Mouse (Mus musculus) kidney, adult 8-10 months (tissue): ENCODE results near the gene Prkab1.

Source experiments
- DNase-seq, 2 experiments: peaks; one replicate each; pipeline ENCODE4 v3.0.0; 2022

Prkab1 gene

DNA sequence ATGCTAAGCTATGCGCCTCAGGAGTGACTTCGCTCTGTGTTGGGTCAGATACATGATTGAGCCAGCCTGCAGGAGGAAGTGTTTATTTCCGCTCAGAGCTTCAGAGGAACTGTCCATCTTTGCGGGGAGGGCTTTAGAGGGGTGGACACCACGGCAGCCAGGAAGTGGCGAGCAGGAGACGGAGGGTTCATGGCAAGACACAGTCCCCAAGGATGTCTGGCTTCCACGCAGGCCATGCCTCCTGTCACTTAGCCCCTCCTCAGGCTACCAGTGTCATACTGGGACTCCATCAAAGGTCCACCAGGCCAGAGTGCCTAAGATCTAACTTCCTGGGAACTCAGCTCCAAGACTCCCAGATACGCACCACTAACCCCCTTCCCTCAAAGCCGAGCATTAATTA lies 46.6 kb downstream of the Prkab1 start:
- peak; percentile 49 to 67 for DNase-seq

DNA sequence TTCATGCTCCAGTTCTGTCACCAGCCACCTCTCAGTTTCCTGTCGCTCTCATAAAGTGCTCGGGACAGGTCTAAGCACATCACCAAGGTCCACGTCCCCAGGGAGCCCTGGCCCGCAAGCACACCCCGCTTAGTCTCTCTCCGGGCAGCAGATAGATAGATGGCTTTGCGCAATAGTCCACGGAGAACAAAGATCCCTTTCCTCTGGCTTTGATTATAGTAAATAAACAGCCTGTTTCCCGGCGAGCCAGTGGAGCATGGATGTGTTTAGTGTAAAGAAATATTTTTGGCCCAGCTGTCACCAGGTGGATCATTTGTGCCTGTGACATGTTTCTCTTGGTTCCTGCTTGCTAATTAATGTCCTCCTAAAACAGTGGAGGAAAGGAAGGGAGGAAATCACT lies 47.0 kb downstream of the Prkab1 start:
- peak; percentile 7 for DNase-seq

DNA sequence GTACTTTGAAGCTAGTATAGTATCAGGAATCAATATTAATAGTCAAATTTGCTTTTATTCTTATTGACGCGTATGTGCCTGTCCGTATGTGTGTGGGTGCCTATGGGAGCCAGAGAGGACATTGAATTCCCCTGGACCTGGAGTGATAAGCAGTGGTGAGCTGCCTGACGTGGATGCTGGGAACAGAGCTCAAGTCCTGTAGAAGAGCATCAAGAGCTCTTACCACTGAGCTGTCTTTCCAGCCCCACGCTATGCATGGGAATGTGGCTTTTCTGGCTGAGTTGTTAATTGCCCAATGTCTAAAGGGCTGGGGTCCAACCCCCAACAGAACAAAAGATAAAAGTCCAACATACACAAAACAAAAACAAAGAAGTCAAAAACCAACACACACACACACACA lies 47.9 kb downstream of the Prkab1 start:
- DNase-seq, result no peak

DNA sequence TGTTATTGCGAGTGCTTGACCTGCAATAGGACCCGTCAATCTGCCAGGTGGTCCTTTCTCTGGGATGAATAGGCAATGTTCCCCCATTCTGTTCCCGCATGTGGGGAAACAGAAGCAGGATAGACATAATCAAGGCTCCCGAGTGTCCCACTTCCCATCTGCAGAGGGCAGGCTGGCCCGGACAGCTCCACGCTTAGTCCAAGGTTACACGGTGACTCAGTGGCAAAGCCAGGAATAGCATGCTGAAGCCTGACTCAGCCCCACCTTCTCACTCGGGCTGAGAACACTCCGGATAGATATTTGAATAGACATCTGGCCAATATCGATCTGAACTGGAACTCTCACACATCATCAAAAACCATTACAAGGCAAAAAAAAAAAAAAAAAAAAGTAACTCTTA lies 48.6 kb downstream of the Prkab1 start:
- no peak for DNase-seq

DNA sequence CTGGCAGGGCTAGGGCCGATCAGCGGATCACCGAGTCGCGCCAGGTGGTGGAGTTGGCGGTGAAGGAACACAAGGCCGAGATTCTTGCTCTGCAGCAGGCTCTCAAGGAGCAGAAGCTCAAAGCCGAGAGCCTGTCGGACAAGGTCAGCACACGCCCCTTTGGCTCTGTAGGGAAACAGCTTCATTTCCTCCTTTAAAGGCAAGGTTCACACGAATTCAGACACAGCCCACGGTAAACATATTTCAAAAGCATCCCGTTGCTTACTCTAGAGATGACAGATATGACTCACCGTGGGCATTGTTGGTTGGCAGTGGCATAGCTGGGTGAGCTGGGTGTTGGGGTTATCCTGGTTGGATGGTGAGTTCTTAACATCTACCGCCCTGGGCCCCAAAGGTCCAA lies 53.1 kb downstream of the Prkab1 start:
- DNase-seq, result no peak
